Mouse (Mus musculus) hindbrain, embryonic 11.5 days (tissue): Measurements from ENCODE around the gene Gm16506. TPM values are rescaled to one million over a fixed set of nuclear protein-coding genes. Genes with fewer than 3 reads are reported as not detected.
"Not testable (repeated sequence)": the region's sequence is repeated elsewhere in the genome, so short reads cannot be mapped to it uniquely, and the experiment has no call there.

ENCODE experiments used
- ATAC-seq: fragments of 200-750 bp; cut with Nextera tagmentation; 2 replicates; pipeline ENCODE4 v1.8.0; 2017; ENCODE audit warnings: mild to moderate bottlenecking, moderate TSS enrichment, moderate library complexity; ENCODE audit not compliant: low FRiP score
- DNase-seq: peaks from one replicate; pipeline ENCODE4 v3.0.0-alpha.2; 2015; ENCODE audit warnings: low spot score
- H3K27ac ChIP-seq: fragments of 300-500 bp; sonication (generic); 2 replicates; pipeline ENCODE4 v1.5.1; 2014; ENCODE audit warnings: mild to moderate bottlenecking, low read depth, low read length
- H3K27me3 ChIP-seq: fragments of 300-500 bp; sonication (generic); 2 replicates; pipeline ENCODE4 v1.6.1; 2014; ENCODE audit warnings: mild to moderate bottlenecking, low read length, moderate library complexity, mixed read lengths; ENCODE audit not compliant: control insufficient read depth, insufficient read depth
- H3K36me3 ChIP-seq: fragments of 300-500 bp; sonication (generic); 2 replicates; pipeline ENCODE4 v1.6.1; 2014; ENCODE audit warnings: mild to moderate bottlenecking, low read length, moderate library complexity, mixed read lengths; ENCODE audit not compliant: control insufficient read depth, insufficient read depth
- H3K4me1 ChIP-seq: fragments of 300-500 bp; sonication (generic); replicated peaks from 2 replicates; pipeline ENCODE4 v1.6.1; 2014; ENCODE audit warnings: low read length, mixed read lengths; ENCODE audit not compliant: control insufficient read depth, insufficient read depth
- H3K4me2 ChIP-seq: fragments of 300-500 bp; sonication (generic); replicated peaks from 2 replicates; pipeline ENCODE4 v1.6.1; 2014; ENCODE audit warnings: mild to moderate bottlenecking, low read depth, low read length
- H3K4me3 ChIP-seq: fragments of 300-500 bp; sonication (generic); 2 replicates; pipeline ENCODE4 v1.5.1; 2014; ENCODE audit warnings: low read depth, low read length
- H3K9ac ChIP-seq: fragments of 300-500 bp; sonication (generic); 2 replicates; pipeline ENCODE4 v1.6.1; 2014; ENCODE audit warnings: low read depth, low read length
- H3K9me3 ChIP-seq: fragments of 300-500 bp; sonication (generic); 2 replicates; pipeline ENCODE4 v1.6.1; 2016; ENCODE audit warnings: low read length; ENCODE audit not compliant: control insufficient read depth
- WGBS: fragments of 180-500 bp; shearing (Covaris S2); extraction: QIAGEN DNeasy Blood & Tissue Kit; methylation state at CpG from one replicate; pipeline ENCODE4 v1.1.7; 2014; 5-methylcytosine and 5-hydroxymethylcytosine counted together
- polyA plus RNA-seq: library from polyadenylated mRNA; unstranded; fragments of >200 nt; fragmentation: Nextera tagmentation; extraction: Ambion mirVana; gene quantifications from 2 replicates; pipeline ENCODE4 v1.2.1, GENCODE M21; 2014

Gm16506 gene
- not detected in 2 replicates for polyA plus RNA-seq

DNA sequence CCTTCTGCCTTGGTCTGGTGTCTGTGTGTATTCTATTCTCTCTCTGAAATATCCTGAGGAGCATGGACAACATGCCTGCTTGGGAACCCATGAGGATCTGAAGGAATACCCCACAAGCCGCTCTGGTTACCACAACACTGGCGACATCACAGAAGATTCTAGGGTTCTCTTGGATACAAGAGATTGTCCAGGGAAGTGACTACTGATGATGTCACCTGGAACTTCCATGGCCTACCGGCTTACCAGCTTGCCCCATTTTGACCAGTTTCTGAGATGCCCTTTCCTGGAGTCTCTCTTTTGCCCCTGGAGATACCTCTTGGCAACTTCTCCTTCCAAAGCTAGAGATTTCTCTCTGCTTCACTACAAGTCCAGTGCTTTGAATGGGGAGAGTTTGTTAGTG is at the start of gene Gm16506:
Gene Gm16506, minus strand, starts transcription at position 101 of the 400 bp plus-strand sequence.
- not testable (repeated sequence) for H3K36me3 ChIP-seq, DNase-seq, H3K9me3 ChIP-seq, H3K27ac ChIP-seq, H3K27me3 ChIP-seq, H3K4me1 ChIP-seq, ATAC-seq, H3K4me3 ChIP-seq, H3K4me2 ChIP-seq, H3K9ac ChIP-seq
- WGBS: 94% methylated on average over 1 of the region's 3 CpGs

DNA sequence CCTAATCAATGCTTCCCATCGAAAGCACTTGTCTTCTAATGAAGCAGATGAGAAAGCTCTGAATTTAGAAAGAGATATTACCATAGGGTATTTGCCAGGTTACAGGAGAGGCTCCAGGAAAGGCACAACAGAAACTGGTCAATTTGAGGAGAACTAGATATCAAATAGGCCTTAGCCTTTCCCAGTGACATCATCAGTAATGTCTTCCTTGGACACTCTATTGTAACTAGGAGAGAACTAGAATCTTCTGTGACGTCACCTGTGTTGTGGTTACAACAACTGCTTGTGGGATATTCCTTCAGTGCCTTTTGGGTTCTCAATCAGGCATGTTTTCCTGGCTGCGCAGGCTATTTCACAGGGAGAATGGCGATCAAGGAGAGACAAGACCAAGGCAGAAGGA is 20.3 kb upstream of the Gm16506 start, which contains the start of gene Gm6526:
Gene Gm6526, plus strand, starts transcription at position 301 of the 400 bp plus-strand sequence.
- H3K4me3 ChIP-seq, H3K4me2 ChIP-seq, H3K9me3 ChIP-seq, DNase-seq, H3K27me3 ChIP-seq, H3K4me1 ChIP-seq, H3K9ac ChIP-seq, H3K36me3 ChIP-seq, H3K27ac ChIP-seq, ATAC-seq: not testable (repeated sequence)
- 89% methylated on average over 4 of the region's 4 CpGs for WGBS

DNA sequence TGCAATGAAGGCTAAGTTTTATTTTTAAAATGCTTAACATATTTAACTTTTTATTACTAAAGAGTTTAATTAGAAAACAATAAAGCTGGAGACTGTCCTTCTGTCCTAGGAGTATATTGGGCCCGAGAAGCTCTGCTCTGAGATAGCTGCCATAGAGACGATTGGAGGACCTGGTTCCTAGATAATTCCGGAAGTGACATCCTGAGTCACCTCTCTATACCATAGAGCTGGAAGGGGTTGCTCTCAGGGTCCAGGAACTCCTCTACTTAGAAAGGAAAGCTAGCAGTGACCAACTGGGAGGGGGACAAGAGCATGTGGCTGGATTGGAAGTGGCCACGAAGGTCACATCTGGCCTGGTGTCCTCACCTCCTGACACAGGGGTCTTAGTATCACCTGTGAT is 29.7 kb downstream of the Gm16506 start, which contains the start of gene Gm7324:
Gene Gm7324, plus strand, starts transcription at position 208 of the 400 bp plus-strand sequence.
- 94% methylated on average over 4 of the region's 4 CpGs for WGBS
- not testable (repeated sequence) for H3K27ac ChIP-seq, ATAC-seq, H3K36me3 ChIP-seq, H3K4me1 ChIP-seq, H3K4me3 ChIP-seq, H3K27me3 ChIP-seq, H3K4me2 ChIP-seq, H3K9ac ChIP-seq, H3K9me3 ChIP-seq, DNase-seq

GRCm38 (mm10) chr14:43677099-43677498 is 50.2 kb downstream of the Gm16506 start, which contains the start of gene Gm8165:
Gene Gm8165 (minus strand): TSS chr14:43677199.
- H3K4me1 ChIP-seq, H3K27ac ChIP-seq, DNase-seq, H3K4me3 ChIP-seq, H3K9me3 ChIP-seq, H3K9ac ChIP-seq, ATAC-seq, H3K36me3 ChIP-seq, H3K4me2 ChIP-seq, H3K27me3 ChIP-seq: not testable (repeated sequence)
- no CpG with 5 or more reads among the region's 2 CpGs for WGBS

Other genes starting within 250 kb of the Gm16506 start
- gene Gm5799, start 183.9 kb downstream of the Gm16506 start, polyA plus RNA-seq: not detected in 2 replicates
- gene Gm17654, start 148.3 kb downstream of the Gm16506 start, polyA plus RNA-seq: not detected in 2 replicates
- gene Gm10375, start 119.5 kb downstream of the Gm16506 start, polyA plus RNA-seq: not detected in 2 replicates
- not detected in 2 replicates for gene Gm8165, start 50.3 kb downstream of the Gm16506 start, polyA plus RNA-seq
- gene Gm7324, start 29.7 kb downstream of the Gm16506 start, polyA plus RNA-seq: 1.6 TPM in 2 replicates
- gene Gm6526, start 20.4 kb upstream of the Gm16506 start, polyA plus RNA-seq: not detected in 2 replicates
- not detected in 2 replicates for gene Gm8180, start 57.3 kb upstream of the Gm16506 start, polyA plus RNA-seq
- gene Ear1, start 148.0 kb upstream of the Gm16506 start, polyA plus RNA-seq: not detected in 2 replicates
- gene Ear10, start 196.1 kb upstream of the Gm16506 start, polyA plus RNA-seq: not detected in 2 replicates
- 5.8 and 6.2 TPM in 2 replicates for gene Gm8113, start 197.9 kb upstream of the Gm16506 start, polyA plus RNA-seq
- not detected in 2 replicates for gene Ang5, start 229.6 kb upstream of the Gm16506 start, polyA plus RNA-seq